Mouse (Mus musculus) gastrocnemius, adult 2 months (tissue): ENCODE measurements around the gene Fam114a1. TPM values are rescaled to one million over a fixed set of nuclear protein-coding genes. Genes with fewer than 3 reads are reported as not detected.
A peak's percentile ranks its signal among the peaks of the same experiment; 100 is the strongest.

Source experiments
- DNase-seq: peaks from one replicate; pipeline ENCODE4 v3.0.0; 2022
- H3K27ac ChIP-seq: fragments of 200-600 bp; 2 replicates; pipeline ENCODE4 v1.8.1; 2022; ENCODE audit warnings: mild to moderate bottlenecking
- H3K4me3 ChIP-seq: fragments of 200-600 bp; 2 replicates; pipeline ENCODE4 v1.8.1; 2022; ENCODE audit warnings: mild to moderate bottlenecking, moderate library complexity
- CTCF ChIP-seq: fragments of 200-600 bp; IDR thresholded peaks from 2 replicates; pipeline ENCODE4 v1.8.1; 2022; ENCODE audit warnings: antibody characterized with exemption, mild to moderate bottlenecking, moderate library complexity
- intact Hi-C: fragments of 180-260 bp; cut with DNase I; formaldehyde crosslinking; loops from one replicate; pipeline ENCODE4 v1.15.1; 2025
- long read RNA-seq, 2 experiments: library from polyadenylated mRNA; stranded (forward); transcript quantifications; one replicate each; pipeline ENCODE4 v2.0.0; 2021
- total RNA-seq, 2 experiments: library from RNA; stranded (reverse); gene quantifications; 2 replicates each; pipeline ENCODE4 v1.2.3; 2021

Gene Fam114a1
- 10 to 100 TPM in 1 of 2 experiments, 1 to 10 TPM in 1; 7.6 to 14.1 TPM for total RNA-seq
- long read RNA-seq, experiment 1, partial matches to known transcripts: 0 of 5 reads
- long read RNA-seq, experiment 1, other reads (novel, unspliced or antisense): 1 of 5 reads
- long read RNA-seq, experiment 2, partial matches to known transcripts: 0 of 1 reads
- long read RNA-seq, experiment 2, other reads (novel, unspliced or antisense): 1 of 1 reads

- DNase-seq: peak; percentile 91
- Histone ChIP-seq H3K4me3 (peak within 1 kb of the TSS; percentile 95), H3K27ac (peak within 1 kb of the TSS; percentile 96)
- intact Hi-C loops: no loop called here
- TF ChIP-seq CTCF: no peak
Measured at GRCm38 (mm10) chr5:64969861-64970771, at the start of gene Fam114a1. Gene Fam114a1, plus strand, starts transcription at chr5:64970071.

GRCm38 (mm10) chr5:64922891-64923381 is 46.9 kb upstream of the Fam114a1 start:
- intact Hi-C loops: no loop called here
- H3K27ac ChIP-seq: no peak overlapping the region
- DNase-seq: no peak
- no peak for TF ChIP-seq CTCF
- H3K4me3 ChIP-seq: no peak overlapping the region

GRCm38 (mm10) chr5:64932215-64932614 is 37.7 kb upstream of the Fam114a1 start:
- intact Hi-C loops: no loop called here

DNA sequence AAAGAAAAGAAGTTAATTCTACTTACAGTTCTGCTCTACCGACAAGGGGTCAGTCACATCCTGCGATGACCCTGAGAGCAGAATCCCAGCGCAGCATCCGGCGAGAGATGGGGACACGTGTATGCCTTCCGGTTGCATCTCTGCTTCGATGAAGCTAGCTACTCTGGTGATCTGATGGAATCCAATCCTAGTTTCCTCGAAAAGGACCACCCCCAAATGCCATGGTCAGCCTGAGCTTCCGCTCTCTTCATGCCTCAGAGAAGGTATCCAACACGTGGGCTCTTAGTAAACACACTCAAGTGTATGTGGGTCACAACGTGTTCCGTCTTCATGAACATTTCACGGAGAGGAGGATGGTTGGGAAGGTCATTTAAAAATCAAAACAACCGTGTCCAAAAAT is 37.1 kb upstream of the Fam114a1 start:
- H3K4me3 ChIP-seq: no peak overlapping the region
- H3K27ac ChIP-seq: no peak overlapping the region
- intact Hi-C loops: no loop called here
- no peak for DNase-seq
- TF ChIP-seq CTCF: no peak

More at GRCm38 (mm10) chr5:64932215-64932614, 37.7 kb upstream of the Fam114a1 start:
- no peak overlapping the region for H3K4me3 ChIP-seq
- no peak for DNase-seq
- H3K27ac ChIP-seq: no peak overlapping the region
- TF ChIP-seq CTCF: no peak

- no peak overlapping the region for H3K27ac ChIP-seq
- intact Hi-C loops: no loop called here
- TF ChIP-seq CTCF: no peak
- DNase-seq: no peak
- no peak overlapping the region for H3K4me3 ChIP-seq
Measured at GRCm38 (mm10) chr5:64951486-64951885, 18.4 kb upstream of the Fam114a1 start.

DNA sequence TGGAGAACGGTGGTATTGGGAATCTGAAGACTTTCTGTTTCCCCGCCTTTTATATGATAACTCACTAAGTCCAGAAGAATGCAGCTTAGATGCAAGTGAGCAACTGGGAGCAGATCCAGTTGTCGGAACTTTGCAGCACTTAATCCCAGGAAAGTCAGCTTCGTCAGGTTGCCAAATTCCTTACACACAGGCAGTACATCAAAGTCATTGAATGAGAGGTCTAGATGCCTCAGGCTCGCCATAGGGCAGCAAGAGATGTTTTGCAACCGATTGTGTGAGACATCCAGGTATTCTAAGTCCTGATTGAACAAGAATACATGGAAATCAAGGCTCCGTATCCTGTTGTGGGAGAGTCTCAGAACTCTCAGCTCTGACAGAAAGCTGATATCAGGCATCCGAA is 14.9 kb upstream of the Fam114a1 start:
- DNase-seq: no peak
- intact Hi-C loops: no loop called here
- Histone ChIP-seq H3K27ac (no peak overlapping the region), H3K4me3 (no peak overlapping the region)
- no peak for TF ChIP-seq CTCF

DNA sequence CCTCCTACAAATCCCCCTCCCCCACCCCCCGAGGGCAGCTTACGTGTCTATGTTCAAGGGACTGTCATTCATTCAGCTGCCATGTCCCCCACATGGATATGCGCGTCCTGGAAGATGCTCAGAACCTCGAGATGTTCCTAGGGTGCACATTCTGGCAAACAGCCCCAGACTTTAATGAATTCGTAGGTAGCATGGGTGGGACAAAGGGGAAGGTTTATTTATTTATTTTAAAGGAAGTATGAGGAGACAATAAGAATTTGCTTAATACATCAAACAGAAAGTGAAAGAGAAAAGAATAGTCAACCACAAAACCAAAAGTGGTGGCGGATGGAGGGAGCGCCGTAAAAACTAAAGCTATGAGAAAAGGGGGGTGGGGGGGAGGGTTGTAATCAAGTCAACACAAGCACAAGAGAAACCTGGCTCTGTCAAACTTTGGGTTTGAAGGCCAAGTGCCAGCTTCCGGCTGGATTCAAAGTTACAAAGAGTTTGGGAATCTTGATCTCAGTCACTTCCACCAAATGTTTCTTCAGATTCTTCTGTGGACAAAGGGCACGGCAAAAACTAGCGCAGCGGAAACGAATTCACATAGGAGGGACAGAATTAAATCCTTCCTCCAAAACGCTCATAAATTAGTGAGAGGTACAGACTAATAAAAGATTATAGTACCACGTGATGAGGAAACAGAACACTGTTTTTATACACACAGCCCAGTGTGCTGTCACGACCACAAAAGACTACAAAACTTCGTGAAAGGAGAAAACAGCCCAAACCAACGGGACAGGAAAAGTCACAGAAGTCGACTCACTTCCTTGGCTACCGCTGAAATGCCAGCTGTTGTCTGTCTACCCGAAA is 10.7 kb upstream of the Fam114a1 start:
- Histone ChIP-seq H3K27ac (peak overlapping the region; percentile 81), H3K4me3 (peak overlapping the region; percentile 68)
- intact Hi-C loops: no loop called here
- DNase-seq: no peak
- no peak for TF ChIP-seq CTCF

GRCm38 (mm10) chr5:64959843-64960230 is 10.0 kb upstream of the Fam114a1 start, which contains the start of gene Tlr6:
Gene Tlr6, minus strand, starts transcription at chr5:64960097.
- H3K4me3 ChIP-seq: peak within 1 kb of the TSS; percentile 68

GRCm38 (mm10) chr5:64960857-64961391 is 8.9 kb upstream of the Fam114a1 start:
- TF ChIP-seq CTCF: no peak
- H3K27ac ChIP-seq: no peak overlapping the region
- intact Hi-C loops: no loop called here
- no peak for DNase-seq
- H3K4me3 ChIP-seq: no peak overlapping the region

More at GRCm38 (mm10) chr5:64959843-64960230, 10.0 kb upstream of the Fam114a1 start, which contains the start of gene Tlr6:
- TF ChIP-seq CTCF: peak; percentile 84
- intact Hi-C loops: no loop called here
- peak; percentile 63 for DNase-seq
- peak within 1 kb of the TSS; percentile 81 for H3K27ac ChIP-seq

DNA sequence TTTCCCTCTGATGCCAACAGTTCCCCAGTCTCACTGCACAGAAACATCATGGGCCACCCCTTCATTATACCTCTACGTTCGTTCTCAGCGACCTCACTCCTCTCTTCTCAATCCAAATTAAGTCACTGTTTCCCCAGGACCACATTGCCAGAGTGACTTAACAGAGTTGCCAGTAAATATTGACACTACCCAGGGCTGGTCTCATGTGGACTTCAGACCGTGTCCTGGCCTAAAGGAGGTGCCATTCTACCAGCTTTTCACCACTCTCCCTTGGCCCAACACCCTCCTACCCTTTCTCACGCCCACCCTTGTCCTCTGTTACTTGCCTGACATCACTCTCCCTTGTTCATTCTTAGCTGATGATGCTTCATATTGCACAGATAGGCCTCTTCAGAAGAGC is 6.6 kb upstream of the Fam114a1 start:
- no peak for TF ChIP-seq CTCF
- no peak for DNase-seq
- no peak overlapping the region for H3K27ac ChIP-seq
- H3K4me3 ChIP-seq: no peak overlapping the region
- intact Hi-C loops: no loop called here

DNA sequence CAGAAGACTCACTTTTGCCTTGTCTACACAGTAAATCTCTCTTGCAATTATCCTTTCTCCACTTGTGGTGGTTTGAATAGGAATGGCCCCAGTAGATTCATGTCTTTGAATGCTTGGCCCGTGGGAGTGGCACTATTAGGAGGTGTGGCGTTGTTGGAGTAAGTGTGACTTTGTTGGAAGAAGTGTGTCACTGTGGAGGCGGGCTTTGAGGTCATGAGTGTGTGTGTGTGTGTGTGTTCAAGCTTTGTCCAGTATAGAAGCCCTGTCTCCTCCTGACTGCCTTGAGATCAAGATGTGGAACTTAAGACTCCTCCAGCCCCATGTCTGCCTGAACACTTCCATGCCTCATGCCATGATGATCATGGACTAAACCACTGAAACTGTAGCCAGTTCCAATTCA is 6.1 kb upstream of the Fam114a1 start:
- intact Hi-C loops: no loop called here
- TF ChIP-seq CTCF: no peak
- Histone ChIP-seq H3K27ac (no peak overlapping the region), H3K4me3 (no peak overlapping the region)
- no peak for DNase-seq
